Mouse (Mus musculus) thymus, adult 2 months (tissue): ENCODE measurements around the gene Ankdd1b.

Source experiments
- CTCF ChIP-seq: fragments of 200-500 bp; IDR thresholded peaks from 2 replicates; pipeline ENCODE4 v1.5.1; 2012; ENCODE audit warnings: mild to moderate bottlenecking, control low read depth, low read length, moderate library complexity, borderline replicate concordance; ENCODE audit not compliant: control insufficient read depth, poor library complexity, insufficient read depth; ENCODE audit errors: extremely low read depth
- POLR2A ChIP-seq: fragments of 200-500 bp; IDR thresholded peaks from 2 replicates; pipeline ENCODE4 v1.6.1; 2012; ENCODE audit warnings: mild to moderate bottlenecking, low read length, control low read depth, moderate library complexity; ENCODE audit not compliant: control insufficient read depth, poor library complexity, insufficient read depth; ENCODE audit errors: extremely low read depth

DNA sequence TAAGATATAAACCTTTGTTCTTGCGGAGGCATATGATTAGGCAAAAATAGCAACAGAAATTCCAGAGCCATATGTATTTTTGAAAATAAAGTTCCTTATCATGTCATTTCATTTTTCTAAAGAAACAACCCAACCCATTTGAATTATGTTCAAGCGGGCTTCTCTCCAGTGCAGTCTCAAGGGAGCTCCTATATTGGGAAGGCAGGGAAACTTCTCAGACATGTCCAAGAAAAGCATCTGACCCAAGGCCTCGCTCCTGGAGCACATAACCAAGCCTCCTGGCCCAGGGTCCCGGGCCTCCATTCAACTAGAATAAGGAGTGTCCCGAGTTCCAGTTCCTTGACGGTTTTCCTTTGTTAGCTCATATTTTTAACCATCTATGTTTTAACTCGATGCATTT, 20.1 kb downstream of the Ankdd1b start:
- TF ChIP-seq CTCF = no peak
- TF ChIP-seq POLR2A = no peak
